Mouse (Mus musculus) heart, postnatal 36 days (tissue): ENCODE measurements around the gene Sept9. TPM values are rescaled to one million over a fixed set of nuclear protein-coding genes. Genes with fewer than 3 reads are reported as not detected.
"Not testable (repeated sequence)": the region's sequence is repeated elsewhere in the genome, so short reads cannot be mapped to it uniquely, and the experiment has no call there.

Experiments
- DNase-seq, 2 experiments: peaks; one replicate each; pipeline ENCODE4 v3.0.0; 2021 to 2022
- intact Hi-C: fragments of 180-260 bp; cut with DNase I; formaldehyde crosslinking; loops from one replicate; pipeline ENCODE4 v1.15.1; 2025
- total RNA-seq, 2 experiments: library from RNA; stranded (reverse); gene quantifications; 2 replicates each; pipeline ENCODE4 v1.2.3; 2021

Sept9 gene
- total RNA-seq, 2 experiments from 2014 or later = 28.6 to 37.1 TPM

DNA sequence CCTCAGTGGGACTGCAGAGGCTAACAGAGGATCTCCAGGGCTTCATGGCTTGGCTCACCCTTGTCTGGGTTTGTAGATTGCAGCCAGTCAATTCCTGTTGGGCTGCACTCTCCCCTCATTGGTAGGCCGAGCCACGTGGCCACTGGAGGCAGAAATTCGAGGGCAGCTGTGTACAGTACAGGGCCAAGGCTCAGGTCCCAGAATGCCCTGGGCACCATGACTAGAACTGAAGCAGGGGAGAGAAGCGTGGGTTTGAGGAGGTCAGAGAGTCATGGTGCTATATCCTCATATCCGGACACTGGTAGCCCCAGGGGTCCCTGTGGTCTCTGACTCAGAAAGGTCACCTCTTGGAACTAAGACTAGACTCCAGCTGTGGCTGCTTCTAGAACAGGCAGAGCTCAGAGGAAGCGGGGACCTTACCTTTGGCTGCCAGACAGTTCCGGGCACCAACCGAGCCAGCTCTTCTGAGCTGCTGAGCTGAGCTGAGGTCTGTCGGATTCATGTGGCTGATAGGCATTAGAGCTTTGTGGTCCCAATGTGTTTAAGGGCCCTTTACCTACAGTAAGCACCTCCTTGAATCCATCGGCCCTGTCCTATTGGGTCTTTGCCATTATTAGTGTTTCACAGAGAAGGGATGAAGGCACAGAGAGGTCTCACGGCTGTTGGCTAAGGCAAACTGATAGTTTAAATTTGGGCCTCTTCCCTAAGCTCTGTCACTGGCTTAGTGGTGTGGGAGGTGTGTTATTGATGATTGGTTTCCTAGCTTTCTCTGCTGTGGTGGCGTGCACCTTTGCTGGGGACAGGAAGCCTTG is 119.5 kb downstream of the Sept9 start:
- DNase-seq = peak in 1 of 2 experiments; percentile 37
- intact Hi-C loops = no loop called here

DNA sequence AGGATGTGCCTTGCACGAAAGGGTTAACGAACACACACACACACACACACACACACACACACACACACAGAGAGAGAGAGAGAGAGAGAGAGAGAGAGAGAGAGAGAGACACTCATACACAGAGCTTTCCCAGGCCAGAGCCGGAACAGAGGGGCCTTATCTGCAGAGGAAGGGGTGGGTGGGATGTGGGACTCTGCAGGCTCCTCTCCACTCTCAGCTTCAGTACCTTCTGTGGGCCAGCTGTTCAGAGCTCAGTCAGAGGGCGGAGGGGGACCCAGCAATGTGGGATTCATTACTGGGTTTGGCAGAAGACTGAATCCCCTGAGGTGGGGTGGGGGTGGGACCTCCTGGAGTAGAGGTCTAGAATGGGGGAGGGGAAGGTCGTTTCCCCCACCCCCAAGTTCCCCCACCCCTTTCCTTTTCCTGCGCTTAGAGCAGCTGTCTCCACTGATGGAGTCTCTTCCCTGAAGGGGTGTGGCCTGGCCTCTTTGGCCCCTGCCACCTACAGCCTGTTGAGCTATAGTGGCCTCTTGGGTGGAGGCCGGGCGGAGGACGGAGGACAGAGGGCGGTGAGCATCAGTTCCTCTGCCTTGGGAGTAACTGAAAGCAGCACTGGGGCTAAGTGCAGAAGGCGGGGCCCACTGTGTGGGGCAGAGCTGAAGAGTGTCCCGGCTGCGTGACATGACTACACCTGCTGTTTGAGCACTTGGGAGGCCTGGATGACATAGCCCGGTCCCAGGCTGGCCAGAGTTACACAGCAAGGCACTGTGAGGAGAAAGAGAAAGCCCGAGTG is 120.3 kb downstream of the Sept9 start:
- intact Hi-C loops = no loop called here
- peak; percentile 52 to 70 for DNase-seq

DNA sequence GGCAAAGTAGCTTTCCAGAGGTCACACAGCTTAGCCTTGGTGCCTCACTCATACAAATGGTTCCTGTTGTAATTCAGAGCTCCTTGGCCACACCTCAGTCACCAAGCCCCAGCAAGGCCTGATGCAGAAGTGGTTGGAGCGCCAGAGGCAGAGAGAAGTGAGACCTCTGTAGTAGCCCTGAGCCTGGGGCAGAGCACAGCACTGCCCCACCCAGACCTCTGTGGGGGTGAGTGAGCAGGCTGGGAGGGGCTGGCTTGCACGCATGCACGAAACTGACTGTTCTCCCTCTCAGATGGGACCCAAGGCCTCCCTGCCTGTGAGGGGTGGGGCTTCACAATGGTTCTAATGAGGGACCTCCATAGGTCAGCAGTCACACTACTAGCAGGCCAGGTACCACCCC is 121.0 kb downstream of the Sept9 start:
- no peak for DNase-seq
- intact Hi-C loops = no loop called here

DNA sequence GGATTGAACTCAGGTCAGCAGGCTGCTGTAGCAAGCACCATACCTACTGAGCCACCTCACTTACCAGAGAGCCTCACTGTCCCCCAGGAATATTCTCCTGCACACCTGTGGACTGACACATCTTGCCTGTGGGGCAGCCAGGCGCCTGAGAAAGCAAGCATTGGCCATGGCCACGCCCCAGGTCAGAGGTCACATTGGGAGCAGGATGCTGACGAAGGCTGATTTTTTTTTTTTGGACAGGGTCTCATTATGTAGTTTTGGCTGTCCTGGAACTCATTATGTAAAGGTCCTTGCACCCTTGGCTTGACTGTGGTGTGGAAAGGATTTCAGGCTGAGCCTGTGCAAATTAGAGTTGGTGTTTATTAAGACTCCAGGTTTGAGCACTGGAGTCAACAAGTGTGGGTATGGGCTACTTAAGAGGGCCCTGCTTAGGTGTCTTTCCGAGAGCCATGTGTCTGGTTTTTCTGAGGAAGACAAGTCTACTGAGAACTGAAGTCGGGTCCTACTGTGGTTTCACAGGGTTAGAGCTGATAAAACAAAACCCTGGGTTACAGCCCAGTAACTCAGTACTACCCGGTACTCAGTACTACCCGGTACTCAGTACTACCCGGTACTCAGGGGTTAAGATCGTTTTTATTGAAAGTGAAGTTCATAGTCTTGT is 122.0 kb downstream of the Sept9 start:
- intact Hi-C loops = no loop called here
- DNase-seq = no peak

DNA sequence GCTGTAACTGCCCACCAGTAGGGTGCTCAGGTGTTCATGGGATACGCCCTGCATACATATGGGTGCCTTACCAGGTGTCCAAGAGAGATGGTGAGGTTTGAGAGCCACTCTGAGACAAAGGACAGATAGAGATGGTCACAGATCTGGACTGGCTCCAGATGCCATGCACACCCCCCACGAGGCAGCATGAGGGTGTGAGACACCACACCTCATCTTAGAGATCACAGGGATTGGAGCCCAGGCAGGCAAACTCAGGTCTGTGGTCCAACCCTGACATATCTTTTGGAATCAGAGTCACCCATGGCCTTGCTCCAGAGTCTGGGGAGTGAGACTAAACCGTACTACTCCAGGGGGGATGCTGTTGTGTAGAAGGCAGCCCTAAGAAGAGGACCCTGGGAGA is 122.8 kb downstream of the Sept9 start:
- DNase-seq = no peak
- intact Hi-C loops = no loop called here

DNA sequence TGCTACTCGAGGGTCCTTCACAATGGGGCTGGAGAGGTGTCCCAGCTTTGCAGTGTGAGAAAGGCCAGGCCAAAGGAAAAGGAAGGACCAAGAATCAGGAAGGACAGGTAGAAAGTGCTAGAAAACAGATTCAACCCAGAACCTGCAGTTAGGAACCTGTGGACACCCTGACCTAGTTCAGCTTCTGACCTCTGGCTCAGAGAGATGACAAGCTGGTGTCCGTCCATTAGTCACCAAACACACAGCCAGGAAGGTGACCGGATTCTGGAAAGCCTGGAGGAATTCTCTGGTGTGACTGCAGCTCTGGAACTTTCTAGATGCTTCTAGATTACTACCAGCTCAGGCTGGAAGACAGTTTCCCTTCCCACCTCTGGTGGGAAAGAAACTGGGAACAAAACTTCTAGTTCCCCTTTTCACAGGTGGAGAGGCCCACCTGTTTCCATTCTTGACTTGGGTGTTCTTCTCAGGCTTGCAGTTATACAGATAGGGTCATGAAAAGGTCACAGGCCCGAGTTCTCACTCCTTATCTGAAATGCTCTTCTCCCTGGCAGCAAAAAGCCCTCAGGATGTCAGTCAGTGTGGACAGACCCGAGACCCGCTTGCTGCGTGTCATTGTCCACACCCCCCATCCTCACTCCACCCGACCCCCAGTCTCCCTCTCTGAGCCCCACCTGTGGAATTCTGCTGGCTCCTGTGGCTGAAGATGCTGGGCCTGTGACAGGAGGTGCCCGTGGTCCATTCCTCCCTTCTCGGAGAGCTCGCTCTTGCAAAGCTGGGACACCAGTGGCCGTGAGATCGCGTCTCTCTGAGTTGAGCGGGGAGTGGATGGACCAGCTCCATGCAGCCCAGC is 123.5 kb downstream of the Sept9 start:
- DNase-seq = no peak
- intact Hi-C loops = no loop called here

DNA sequence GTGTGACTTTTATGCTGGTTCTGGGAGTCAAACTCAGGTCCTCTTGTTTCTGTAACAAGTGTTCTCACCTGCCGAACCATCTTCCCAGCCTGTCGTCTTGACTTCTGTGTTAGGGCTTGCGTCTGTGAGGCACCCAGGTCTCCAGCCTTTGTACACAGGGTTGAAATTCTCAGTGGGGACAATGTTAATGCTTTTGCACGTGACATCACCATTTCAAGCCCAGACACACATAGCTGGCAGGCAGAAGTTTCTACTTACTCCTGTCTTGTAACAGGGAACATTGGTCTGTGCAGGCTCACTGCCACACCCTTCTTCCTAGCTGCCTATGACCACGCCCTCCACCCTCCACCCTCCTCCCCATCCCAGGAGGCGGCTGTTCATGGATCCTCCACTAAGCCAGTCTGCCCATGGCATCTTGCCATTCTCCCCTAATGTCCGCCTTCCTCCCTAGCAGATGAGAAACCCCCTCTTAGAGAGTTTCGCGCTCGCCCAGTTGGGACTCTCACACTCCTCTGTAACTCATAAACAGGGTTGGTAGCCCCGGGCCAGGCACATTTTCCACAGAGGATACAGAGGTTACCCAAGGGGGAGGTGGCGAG is 124.6 kb downstream of the Sept9 start:
- intact Hi-C loops = no loop called here
- no peak for DNase-seq

DNA sequence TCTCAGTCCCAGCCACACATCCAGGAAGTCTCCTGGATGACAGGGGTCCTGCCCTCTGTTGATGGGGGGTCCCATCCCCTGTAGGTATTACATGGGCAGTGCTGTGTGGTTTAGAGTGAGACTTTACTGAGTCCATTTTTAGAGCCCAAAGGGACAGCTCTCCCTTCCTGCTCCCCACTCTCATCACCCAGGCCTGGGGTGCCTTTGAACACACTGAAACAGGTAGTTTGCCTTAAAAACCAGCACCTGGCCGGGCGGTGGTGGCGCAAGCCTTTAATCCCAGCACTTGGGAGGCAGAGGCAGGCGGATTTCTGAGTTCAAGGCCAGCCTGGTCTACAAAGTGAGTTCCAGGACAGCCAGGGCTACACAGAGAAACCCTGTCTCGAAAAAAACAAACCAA is 125.3 kb downstream of the Sept9 start:
- DNase-seq, intact Hi-C loops: not testable (repeated sequence)

DNA sequence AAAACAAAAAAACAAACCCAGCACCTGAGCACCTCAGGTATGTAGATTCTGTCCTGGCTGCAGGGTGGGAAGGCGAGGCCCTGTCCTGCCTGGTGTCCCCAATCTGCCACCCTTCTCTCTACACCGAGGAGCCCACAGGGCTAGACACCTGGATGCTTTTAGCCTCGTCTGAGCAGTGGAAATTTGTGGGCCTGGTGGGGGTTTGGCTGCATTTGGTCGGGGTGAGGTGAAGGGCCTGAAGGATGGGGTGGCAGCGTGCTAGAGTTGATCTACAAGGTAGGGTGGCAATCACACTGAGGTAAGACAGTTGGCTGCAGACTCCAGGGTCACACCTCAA is 125.6 kb downstream of the Sept9 start:
- intact Hi-C loops = no loop called here
- no peak for DNase-seq

DNA sequence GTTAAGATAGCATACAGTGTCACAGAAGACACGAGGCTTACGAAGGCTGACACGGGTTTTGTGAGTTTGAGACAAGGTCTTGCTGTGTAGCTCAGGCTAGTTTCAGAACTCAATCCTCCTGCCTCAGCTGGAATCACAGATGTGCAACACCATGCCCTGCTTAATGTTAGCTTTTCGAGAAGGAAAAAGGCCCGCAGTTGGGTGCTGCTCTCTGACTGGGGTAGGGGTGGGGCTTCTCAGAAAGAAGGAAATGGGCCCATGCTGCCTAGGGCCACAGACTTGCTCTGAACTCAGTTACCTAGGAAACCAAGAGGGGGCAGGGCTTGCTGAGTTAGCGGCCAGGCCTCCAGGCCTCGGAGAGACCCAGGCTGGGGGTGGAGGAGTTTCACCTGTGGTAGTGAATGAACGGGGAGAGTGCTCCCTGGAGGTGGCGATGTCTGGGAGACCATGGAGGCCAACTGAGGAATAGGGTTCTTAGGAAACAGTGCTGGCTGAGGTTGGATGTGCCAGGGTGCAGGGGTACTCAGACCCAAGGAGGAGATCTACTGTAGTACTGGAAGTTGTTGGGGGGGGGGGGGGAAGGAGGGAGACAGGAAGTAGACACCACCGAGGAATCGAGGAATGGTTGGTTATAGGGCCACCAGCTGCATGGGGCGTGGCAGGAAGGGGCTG is 126.1 kb downstream of the Sept9 start:
- DNase-seq = peak in 1 of 2 experiments; percentile 29
- intact Hi-C loops = no loop called here

DNA sequence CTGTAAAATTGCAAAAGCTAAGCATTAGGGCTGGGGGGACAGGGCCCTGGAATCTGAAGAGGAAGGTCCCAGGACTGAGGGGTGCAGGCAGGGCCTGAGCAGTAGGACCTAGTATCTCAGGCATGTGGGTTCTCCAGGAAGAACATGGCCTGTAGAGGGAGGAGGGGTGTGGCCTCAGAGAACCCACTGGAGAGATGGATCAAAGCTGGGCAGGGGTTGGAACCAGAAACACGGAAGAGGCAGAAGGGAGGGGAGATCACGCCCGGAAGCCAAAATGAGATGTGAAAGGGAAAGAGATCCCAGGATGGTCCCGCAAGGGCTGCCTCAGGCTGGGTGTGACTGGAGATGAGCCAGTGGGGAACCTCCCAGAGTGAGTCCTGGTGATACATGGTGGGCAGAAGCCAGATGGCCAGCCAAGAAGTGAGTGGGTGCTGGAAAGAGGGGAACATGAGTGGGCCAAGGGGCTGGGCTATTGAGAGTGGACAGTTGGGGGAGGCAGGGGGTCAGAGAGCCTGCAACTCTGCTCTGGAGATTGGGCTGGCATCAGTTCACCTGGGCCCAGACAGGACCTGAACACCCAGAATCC is 126.8 kb downstream of the Sept9 start:
- peak; percentile 38 to 56 for DNase-seq
- intact Hi-C loops = no loop called here

DNA sequence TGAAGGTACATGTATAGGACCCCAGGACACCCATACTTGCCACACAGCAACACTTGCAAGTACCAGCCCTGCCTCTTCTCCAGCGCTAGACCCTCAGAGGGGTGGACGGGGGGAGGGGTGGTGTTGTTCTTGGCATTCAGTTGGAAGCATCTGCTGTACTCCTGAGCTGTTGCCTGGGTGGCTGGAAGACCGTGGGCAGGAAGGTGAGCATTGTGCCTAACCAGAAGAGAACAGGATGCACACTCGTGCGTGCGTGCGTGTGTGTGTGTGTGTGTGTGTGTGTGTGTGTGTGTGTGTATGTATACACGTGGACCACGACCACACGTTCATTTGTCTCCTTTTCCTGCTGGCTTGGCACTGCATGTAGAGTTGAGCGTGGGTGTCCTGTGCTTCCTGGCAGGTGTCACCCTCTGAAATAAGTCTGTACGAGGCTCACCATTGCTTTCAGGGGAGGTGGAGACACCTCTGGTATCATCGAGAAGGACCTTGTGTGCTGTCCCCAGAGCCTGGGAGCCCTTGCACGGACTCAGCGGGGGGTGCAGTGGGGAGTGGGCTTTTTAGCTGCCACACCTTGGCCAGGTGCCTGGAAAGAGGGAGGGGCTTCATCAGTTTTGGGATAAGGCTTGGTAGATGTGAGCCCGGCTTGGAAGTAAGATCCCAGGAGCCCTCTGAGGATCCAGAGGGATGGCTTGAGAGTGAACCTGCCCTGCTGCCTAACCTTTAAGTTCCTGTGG is 127.6 kb downstream of the Sept9 start:
- no peak for DNase-seq
- intact Hi-C loops = no loop called here

DNA sequence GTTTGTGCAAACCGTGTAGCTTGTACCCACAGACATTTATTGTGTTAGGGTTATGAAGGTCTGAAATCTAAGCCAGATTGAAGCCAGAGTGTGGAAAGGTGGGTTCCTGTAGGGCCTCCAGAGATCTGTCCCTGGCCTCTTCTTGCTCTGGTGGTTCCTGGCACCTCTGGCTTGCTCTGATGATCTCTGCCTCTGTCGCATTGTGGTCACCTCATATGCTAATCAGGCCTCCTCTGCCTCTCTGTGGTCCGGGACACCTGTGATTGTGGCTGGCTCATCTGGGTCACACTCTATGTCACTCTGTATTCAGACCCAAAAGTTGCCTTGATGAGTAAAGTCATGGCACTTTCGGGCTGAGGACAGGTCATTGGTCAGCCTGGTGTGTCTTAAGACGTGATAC is 128.2 kb downstream of the Sept9 start:
- intact Hi-C loops = no loop called here
- no peak for DNase-seq

DNA sequence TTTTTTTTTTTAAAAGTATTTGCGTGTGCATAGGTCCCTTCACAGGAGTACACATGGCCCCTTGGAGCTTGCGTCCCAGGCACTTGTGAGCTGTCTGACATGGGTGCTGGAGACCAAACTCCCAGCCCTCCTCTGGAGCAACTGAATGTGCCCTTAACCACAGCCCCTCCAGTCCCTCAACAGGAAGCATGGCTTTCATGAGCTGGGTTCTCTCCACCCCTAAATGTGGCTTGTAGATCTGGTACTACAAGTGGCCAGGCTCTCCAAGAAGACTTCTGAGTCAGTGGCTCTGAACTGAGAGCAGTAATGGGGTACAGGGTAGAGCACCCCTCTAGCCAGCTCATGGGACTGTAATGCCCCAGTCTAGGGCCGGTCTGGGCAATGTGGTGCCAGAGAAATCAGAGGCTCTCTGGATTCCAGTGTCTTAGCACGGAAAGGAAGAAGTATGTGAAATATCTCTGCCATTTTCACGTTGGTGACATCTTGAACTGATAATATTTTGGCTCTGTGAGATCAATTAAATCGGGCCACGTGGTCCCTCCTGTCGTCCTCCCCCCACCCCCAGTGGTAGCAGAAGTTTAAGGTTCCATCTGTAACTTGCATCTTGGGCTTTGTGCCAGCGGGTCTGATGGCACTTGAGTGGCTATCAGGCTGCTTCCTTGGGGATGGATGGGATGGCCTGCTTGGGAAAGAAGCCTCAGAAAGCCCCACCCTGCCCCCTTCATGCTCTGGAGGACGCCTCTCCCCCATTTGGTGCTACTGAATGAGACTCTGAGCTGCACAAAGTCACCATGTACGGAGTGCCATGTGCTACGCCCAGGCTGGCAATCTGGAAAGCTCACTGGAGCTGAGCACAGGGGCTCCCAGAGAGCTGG is 130.9 kb downstream of the Sept9 start:
- no peak for DNase-seq
- intact Hi-C loops = loop anchor here (2.0 kb wide), 1 partner anchor 18 kb away; no protein-coding TSS in a partner anchor

DNA sequence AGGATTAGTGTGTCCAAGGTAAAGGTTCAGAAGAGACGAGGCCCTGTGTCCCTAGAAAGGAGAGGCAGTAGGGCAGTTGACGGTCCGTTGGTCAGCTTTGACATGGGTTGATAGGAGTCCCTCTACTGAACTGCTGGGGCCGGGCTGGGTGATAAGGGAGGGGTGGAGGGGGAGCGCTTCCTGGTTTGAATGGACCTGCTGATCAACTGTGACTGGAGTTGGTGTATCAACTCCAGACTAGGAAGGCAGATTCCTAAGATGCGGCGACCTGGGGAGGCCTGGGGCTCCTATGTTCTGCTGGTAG is 131.4 kb downstream of the Sept9 start:
- no peak for DNase-seq
- intact Hi-C loops = loop anchor here (2.0 kb wide), 1 partner anchor 18 kb away; no protein-coding TSS in a partner anchor

DNA sequence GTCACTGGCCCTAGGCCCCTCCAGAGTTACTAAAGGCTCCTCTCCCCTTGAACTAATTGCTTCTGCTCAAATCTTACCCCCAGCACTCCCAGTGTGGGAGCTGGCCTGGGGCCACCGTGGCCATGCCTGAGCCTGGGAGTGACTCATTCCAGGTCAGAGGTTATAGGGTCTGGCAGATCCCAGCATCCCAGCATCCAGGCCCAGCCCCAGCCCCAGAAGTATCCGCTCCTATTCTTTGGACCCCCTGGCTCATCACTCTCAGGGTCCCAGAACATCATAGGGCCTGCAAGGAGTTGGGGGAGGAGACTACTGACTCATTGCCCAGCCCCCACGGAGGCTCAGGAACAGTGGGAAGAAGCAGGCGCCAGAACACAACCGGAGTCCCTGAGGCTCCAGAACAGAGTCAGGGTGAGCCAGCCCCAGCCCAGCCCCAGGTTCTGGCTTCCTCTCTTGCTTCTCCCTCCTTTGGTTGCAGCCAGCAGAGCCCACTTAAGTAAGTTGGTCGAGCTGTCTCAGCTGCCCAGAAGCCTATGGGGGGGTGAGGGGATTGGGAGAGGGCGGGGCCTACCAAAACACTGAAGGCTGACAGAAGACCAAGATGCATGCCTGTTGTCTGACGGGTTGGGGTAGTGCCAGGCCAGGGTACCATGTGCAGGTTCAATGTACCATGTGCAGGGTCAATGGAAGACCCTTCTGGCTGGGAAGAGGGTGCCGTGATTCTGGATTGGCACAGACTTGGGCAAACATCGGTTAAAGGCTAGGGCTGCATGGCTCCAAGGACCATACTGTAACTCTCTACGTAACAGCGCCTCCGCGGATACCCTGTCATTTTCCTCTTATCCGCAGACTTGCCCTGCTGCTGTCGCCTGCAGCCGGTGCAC is 132.1 kb downstream of the Sept9 start:
- intact Hi-C loops = loop anchor here (2.0 kb wide), 1 partner anchor 17 kb away; no protein-coding TSS in a partner anchor
- peak; percentile 36 to 52 for DNase-seq
